Comparison of ENCODE assay signal across 33 mouse cellular contexts in genomic region chr16:16903188-16903587, GRCm38 (mm10). TPM values are rescaled to one million over a fixed set of nuclear protein-coding genes. Genes with fewer than 3 reads are reported as not detected.
DNase-seq lines count a peak whose midpoint lies in the region; ATAC-seq and TF ChIP-seq lines count a peak whose summit lies in the region.
"Had no signal": no experiment of that assay in that cellular context is flagged by ENCODE, and none has a peak within 500 bp of the region (broad histone marks: within the 10 kb centered on the region; RNA-seq: fewer than 3 reads in every experiment).

No protein-coding gene starts in this region.

- H3K27ac ChIP-seq in heart, embryonic 10.5 days, result 0 out of 2 replicates have a peak overlapping the region, but pooled peaks have one; percentile 3
- H3K27ac ChIP-seq in kidney, postnatal 0 days, result peak overlapping the region; percentile 42; the same call in 1 of the 2 replicates
- H3K27ac ChIP-seq in kidney, embryonic 15.5 days, result no peak overlapping the region
- no peak overlapping the region for H3K27ac ChIP-seq in midbrain, embryonic 13.5 days
- H3K27ac ChIP-seq in midbrain, embryonic 10.5 days (replicated peaks), result no peak overlapping the region
- H3K27ac ChIP-seq: embryonic facial prominence, embryonic 12.5 days; limb, embryonic 10.5 days; limb, embryonic 15.5 days; liver, embryonic 13.5 days; midbrain, embryonic 12.5 days had no signal

- H3K27me3 ChIP-seq in heart, embryonic 10.5 days (ENCODE audit: insufficient read depth, poor library complexity, severe bottlenecking), result no peaks in the 10 kb centered on the region
- no peaks in the 10 kb centered on the region for H3K27me3 ChIP-seq in kidney, postnatal 0 days (ENCODE audit: insufficient read depth, low read length)
- H3K27me3 ChIP-seq in kidney, embryonic 15.5 days, result no peaks in the 10 kb centered on the region
- no peaks in the 10 kb centered on the region for H3K27me3 ChIP-seq in midbrain, embryonic 13.5 days
- no peaks in the 10 kb centered on the region for H3K27me3 ChIP-seq in midbrain, embryonic 10.5 days (ENCODE audit: low read depth, poor library complexity, severe bottlenecking)
- H3K27me3 ChIP-seq: embryonic facial prominence, embryonic 12.5 days; limb, embryonic 15.5 days; liver, embryonic 13.5 days; midbrain, embryonic 12.5 days had no signal

- H3K4me3 ChIP-seq in heart, embryonic 10.5 days, result no peak overlapping the region
- no peak overlapping the region for H3K4me3 ChIP-seq in kidney, postnatal 0 days (replicated peaks; ENCODE audit: low read depth, low read length)
- H3K4me3 ChIP-seq in kidney, embryonic 15.5 days (replicated peaks), result no peak overlapping the region
- H3K4me3 ChIP-seq in midbrain, embryonic 13.5 days (replicated peaks), result no peak overlapping the region
- no peak overlapping the region for H3K4me3 ChIP-seq in midbrain, embryonic 10.5 days
- H3K4me3 ChIP-seq: embryonic facial prominence, embryonic 12.5 days; limb, embryonic 10.5 days; limb, embryonic 15.5 days; liver, embryonic 13.5 days; midbrain, embryonic 12.5 days had no signal

- no peak overlapping the region for H3K4me2 ChIP-seq in kidney, postnatal 0 days (ENCODE audit: low read length)
- H3K4me2 ChIP-seq in kidney, embryonic 15.5 days, result no peak overlapping the region
- no peak overlapping the region for H3K4me2 ChIP-seq in midbrain, embryonic 13.5 days (replicated peaks)
- H3K4me2 ChIP-seq: embryonic facial prominence, embryonic 12.5 days; limb, embryonic 15.5 days; liver, embryonic 13.5 days; lung, embryonic 14.5 days; midbrain, embryonic 12.5 days had no signal

- TF ChIP-seq CTCF in kidney, postnatal 0 days (IDR thresholded peaks at IDR 0.05; ENCODE audit: low read depth), result no peak

- H3K9me3 ChIP-seq in heart, embryonic 10.5 days, result no peaks in the 10 kb centered on the region
- no peaks in the 10 kb centered on the region for H3K9me3 ChIP-seq in kidney, postnatal 0 days (replicated peaks; ENCODE audit: low read length)
- H3K9me3 ChIP-seq in kidney, embryonic 15.5 days (replicated peaks), result no peaks in the 10 kb centered on the region
- H3K9me3 ChIP-seq in midbrain, embryonic 13.5 days, result no peaks in the 10 kb centered on the region
- no peaks in the 10 kb centered on the region for H3K9me3 ChIP-seq in midbrain, embryonic 10.5 days (replicated peaks)
- H3K9me3 ChIP-seq: embryonic facial prominence, embryonic 12.5 days; limb, embryonic 10.5 days; limb, embryonic 15.5 days; liver, embryonic 13.5 days; midbrain, embryonic 12.5 days had no signal

- no peak for ATAC-seq in kidney, postnatal 0 days (replicated peaks; ENCODE audit: low FRiP score, low read depth)
- no peak for ATAC-seq in kidney, embryonic 15.5 days (replicated peaks; ENCODE audit: low FRiP score)
- 0 out of 2 replicates have a peak, but pooled peaks have one; percentile 7 for ATAC-seq in midbrain, embryonic 13.5 days
- ATAC-seq: CD4-positive, CD25-positive, alpha-beta regulatory T cell, adult 4 months; forebrain, embryonic 14.5 days; hindbrain, embryonic 16.5 days had no signal

- H3K4me1 ChIP-seq in heart, embryonic 10.5 days, result peaks cover 10% of the 10 kb centered on the region; the same call in 1 of the 2 replicates
- H3K4me1 ChIP-seq in kidney, postnatal 0 days (replicated peaks; ENCODE audit: insufficient read depth, low read length), result no peaks in the 10 kb centered on the region
- 0 out of 2 replicates have a peak, but pooled peaks cover 4% of the 10 kb centered on the region for H3K4me1 ChIP-seq in kidney, embryonic 15.5 days
- H3K4me1 ChIP-seq in midbrain, embryonic 13.5 days (replicated peaks), result peaks cover 5% of the 10 kb centered on the region
- H3K4me1 ChIP-seq in midbrain, embryonic 10.5 days, result no peaks in the 10 kb centered on the region
- H3K4me1 ChIP-seq: embryonic facial prominence, embryonic 12.5 days; limb, embryonic 10.5 days; limb, embryonic 15.5 days; midbrain, embryonic 12.5 days had no signal

- intact Hi-C loops in heart, postnatal 36 days (cut with DNase I), result no loop called here

- H3K9ac ChIP-seq in kidney, postnatal 0 days (ENCODE audit: low read depth, low read length), result no peak overlapping the region
- no peak overlapping the region for H3K9ac ChIP-seq in kidney, embryonic 15.5 days
- no peak overlapping the region for H3K9ac ChIP-seq in midbrain, embryonic 13.5 days (replicated peaks)
- H3K9ac ChIP-seq: embryonic facial prominence, embryonic 12.5 days; limb, embryonic 15.5 days; liver, embryonic 13.5 days; lung, embryonic 14.5 days; midbrain, embryonic 12.5 days had no signal

- DNase-seq in heart, embryonic 10.5 days (ENCODE audit: low spot score), result no peak
- no peak for DNase-seq in heart, postnatal 36 days
- DNase-seq in kidney, postnatal 0 days (ENCODE audit: low spot score), result no peak
- no peak for DNase-seq in midbrain, embryonic 10.5 days (ENCODE audit: low spot score)
- DNase-seq in layer of hippocampus, postnatal 25 days (ENCODE audit: extremely low spot score in 1 of 2, low spot score in 1 of 2), result no peak
- DNase-seq: adrenal gland, postnatal 14 days; cerebellum, adult 11-12 months; cerebellum, adult 9-11 months; embryo, embryonic 11 days; gastrocnemius, postnatal 36 days; kidney, adult 18-20 months; kidney, postnatal 4 days; layer of hippocampus, postnatal 36 days; liver, embryonic 13.5 days; lung, embryonic 14.5 days; retina, postnatal 1 day; right cerebral cortex, postnatal 14 days had no signal

- 81% methylated on average over 5 of the region's 5 CpGs for WGBS in heart, embryonic 10.5 days
- WGBS in kidney, postnatal 0 days, result 85% methylated on average over 5 of the region's 5 CpGs
- WGBS in kidney, embryonic 15.5 days, result 84% methylated on average over 5 of the region's 5 CpGs
- 87% methylated on average over 5 of the region's 5 CpGs for WGBS in midbrain, embryonic 13.5 days
- WGBS in midbrain, embryonic 10.5 days, result 91% methylated on average over 5 of the region's 5 CpGs

- peaks cover 39% of the 10 kb centered on the region for H3K36me3 ChIP-seq in heart, embryonic 10.5 days
- H3K36me3 ChIP-seq in kidney, postnatal 0 days (ENCODE audit: insufficient read depth, low read length), result peaks cover 38% of the 10 kb centered on the region
- peaks cover 48% of the 10 kb centered on the region for H3K36me3 ChIP-seq in kidney, embryonic 15.5 days
- H3K36me3 ChIP-seq in midbrain, embryonic 13.5 days, result peaks cover 64% of the 10 kb centered on the region
- peaks cover 50% of the 10 kb centered on the region for H3K36me3 ChIP-seq in midbrain, embryonic 10.5 days

RNA-seq across cellular contexts. Expression of gene Ppm1f, which starts 6.9 kb away (rescaled TPM):
- 29.2 and 41.0 TPM in 2 replicates for polyA plus RNA-seq in heart, embryonic 10.5 days (2016; fragmentation: Nextera tagmentation; extraction: Ambion mirVana)
- total RNA-seq in heart, postnatal 36 days (2021), result 10 to 100 TPM; 25.0 to 25.8 TPM
- polyA plus RNA-seq in kidney, postnatal 0 days (2015; fragmentation: Nextera tagmentation; extraction: Ambion mirVana), result 15.1 and 17.4 TPM in 2 replicates
- polyA plus RNA-seq in kidney, embryonic 15.5 days (2015; fragmentation: Nextera tagmentation; extraction: Ambion mirVana), result 31.0 and 31.7 TPM in 2 replicates
- polyA plus RNA-seq in midbrain, embryonic 13.5 days (2015; fragmentation: Nextera tagmentation; extraction: Ambion mirVana), result 26.9 and 29.4 TPM in 2 replicates
- polyA plus RNA-seq in midbrain, embryonic 10.5 days (2016; fragmentation: Nextera tagmentation; extraction: Ambion mirVana), result 26.6 and 30.0 TPM in 2 replicates
- 10 to 100 TPM; 43.2 to 44.0 TPM for total RNA-seq in layer of hippocampus, postnatal 25 days (2021)

RNA-seq across cellular contexts. Expression of gene Vpreb1, which starts 32.5 kb away (rescaled TPM):
- 1.6 and 1.8 TPM in 2 replicates for polyA plus RNA-seq in heart, embryonic 10.5 days (2016; fragmentation: Nextera tagmentation; extraction: Ambion mirVana)
- total RNA-seq in heart, postnatal 36 days (2021), result not detected
- polyA plus RNA-seq in kidney, postnatal 0 days (2015; fragmentation: Nextera tagmentation; extraction: Ambion mirVana), result 2.1 and 2.5 TPM in 2 replicates
- 1.9 and 3.0 TPM in 2 replicates for polyA plus RNA-seq in kidney, embryonic 15.5 days (2015; fragmentation: Nextera tagmentation; extraction: Ambion mirVana)
- polyA plus RNA-seq in midbrain, embryonic 13.5 days (2015; fragmentation: Nextera tagmentation; extraction: Ambion mirVana), result 1.5 and 1.6 TPM in 2 replicates
- polyA plus RNA-seq in midbrain, embryonic 10.5 days (2016; fragmentation: Nextera tagmentation; extraction: Ambion mirVana), result 2.1 and 2.2 TPM in 2 replicates
- 1 to 10 TPM in 1 of 2 experiments, under 1 TPM in 1; 0.52 to 1.6 TPM for total RNA-seq in layer of hippocampus, postnatal 25 days (2021)
- total RNA-seq: adrenal gland, postnatal 14 days; gastrocnemius, postnatal 36 days; megakaryocyte, adult 5-6 weeks had no signal
- polyA plus RNA-seq: neural tube, embryonic 14.5 days had no signal

RNA-seq across cellular contexts. Expression of gene Top3b, which starts 32.7 kb away (rescaled TPM):
- polyA plus RNA-seq in heart, embryonic 10.5 days (2016; fragmentation: Nextera tagmentation; extraction: Ambion mirVana), result 53.4 and 55.6 TPM in 2 replicates
- 10 to 100 TPM; 25.2 to 32.6 TPM for total RNA-seq in heart, postnatal 36 days (2021)
- 66.4 and 68.0 TPM in 2 replicates for polyA plus RNA-seq in kidney, postnatal 0 days (2015; fragmentation: Nextera tagmentation; extraction: Ambion mirVana)
- 62.8 and 74.7 TPM in 2 replicates for polyA plus RNA-seq in kidney, embryonic 15.5 days (2015; fragmentation: Nextera tagmentation; extraction: Ambion mirVana)
- 73.7 and 76.4 TPM in 2 replicates for polyA plus RNA-seq in midbrain, embryonic 13.5 days (2015; fragmentation: Nextera tagmentation; extraction: Ambion mirVana)
- polyA plus RNA-seq in midbrain, embryonic 10.5 days (2016; fragmentation: Nextera tagmentation; extraction: Ambion mirVana), result 60.5 and 69.0 TPM in 2 replicates
- total RNA-seq in layer of hippocampus, postnatal 25 days (2021), result 10 to 100 TPM; 61.5 to 70.4 TPM

RNA-seq across cellular contexts. Expression of gene Igll1, which starts 39.4 kb away (rescaled TPM):
- polyA plus RNA-seq in heart, embryonic 10.5 days (2016; fragmentation: Nextera tagmentation; extraction: Ambion mirVana), result not detected in 2 replicates
- not detected for total RNA-seq in heart, postnatal 36 days (2021)
- 0.24 and 0.32 TPM in 2 replicates for polyA plus RNA-seq in kidney, postnatal 0 days (2015; fragmentation: Nextera tagmentation; extraction: Ambion mirVana)
- polyA plus RNA-seq in kidney, embryonic 15.5 days (2015; fragmentation: Nextera tagmentation; extraction: Ambion mirVana), result 0.19 and 0.61 TPM in 2 replicates
- 0.21 and 0.24 TPM in 2 replicates for polyA plus RNA-seq in midbrain, embryonic 13.5 days (2015; fragmentation: Nextera tagmentation; extraction: Ambion mirVana)
- polyA plus RNA-seq in midbrain, embryonic 10.5 days (2016; fragmentation: Nextera tagmentation; extraction: Ambion mirVana), result 0.07 and 0.17 TPM in 2 replicates
- total RNA-seq in layer of hippocampus, postnatal 25 days (2021), result not detected
- total RNA-seq: gastrocnemius, postnatal 36 days; layer of hippocampus, adult 8-10 months; layer of hippocampus, postnatal 36 days had no signal
- polyA plus RNA-seq: CD4-positive, CD25-positive, alpha-beta regulatory T cell, adult 4 months; embryonic facial prominence, embryonic 12.5 days; forebrain, embryonic 14.5 days; heart, embryonic 14.5 days; hindbrain, embryonic 11.5 days; hindbrain, embryonic 16.5 days; intestine, embryonic 14.5 days; limb, embryonic 10.5 days; lung, embryonic 14.5 days; midbrain, embryonic 12.5 days; neural tube, embryonic 14.5 days; small intestine, adult 2 months had no signal

Comparison
In these comparisons a context has a peak if more than half of its experiments do, and no peak if none do; other contexts are left out.
1. H3K27ac ChIP-seq: peak in heart, embryonic 10.5 days (single experiment) and kidney, postnatal 0 days (single experiment); none in kidney, embryonic 15.5 days (single experiment), midbrain, embryonic 13.5 days (single experiment) and midbrain, embryonic 10.5 days (single experiment).